ENCODE assay signal across 8 mouse cellular contexts in genomic region chr15:91191412-91192222, GRCm38 (mm10). TPM values are rescaled to one million over a fixed set of nuclear protein-coding genes. Genes with fewer than 3 reads are reported as not detected.
A peak's percentile ranks its signal among the peaks of the same experiment; 100 is the strongest.
DNase-seq lines count a peak whose midpoint lies in the region; ATAC-seq and TF ChIP-seq lines count a peak whose summit lies in the region.

TSS of gene Abcd2 (minus strand) at chr15:91191799.

- peak within 1 kb of the TSS; percentile 77 for H3K4me2 ChIP-seq in embryonic facial prominence, embryonic 12.5 days (replicated peaks)
- peak within 1 kb of the TSS; percentile 66 for H3K4me2 ChIP-seq in intestine, postnatal 0 days (replicated peaks; ENCODE audit: low read depth)

- no peaks in the 10 kb centered on the region for H3K9me3 ChIP-seq in embryonic facial prominence, embryonic 12.5 days
- no peaks in the 10 kb centered on the region for H3K9me3 ChIP-seq in intestine, postnatal 0 days (ENCODE audit: control insufficient read depth)

- H3K9ac ChIP-seq in embryonic facial prominence, embryonic 12.5 days: peak within 1 kb of the TSS; percentile 53
- no peak within 1 kb of the TSS; the same call in 1 of the 2 replicates for H3K9ac ChIP-seq in intestine, postnatal 0 days (ENCODE audit: low read depth, low read length)

- peaks cover 9% of the 10 kb centered on the region; the same call in 1 of the 2 replicates for H3K4me1 ChIP-seq in embryonic facial prominence, embryonic 12.5 days
- no peaks in the 10 kb centered on the region for H3K4me1 ChIP-seq in intestine, postnatal 0 days (replicated peaks; ENCODE audit: control insufficient read depth, insufficient read depth, low read length)

- no peak for TF ChIP-seq CTCF in intestine, postnatal 0 days (IDR thresholded peaks at IDR 0.05; ENCODE audit: low read depth)

- 0% methylated on average over 22 of the region's 22 CpGs for WGBS in embryonic facial prominence, embryonic 12.5 days
- WGBS in intestine, postnatal 0 days: 2% methylated on average over 22 of the region's 22 CpGs

- DNase-seq in urinary bladder, adult 18-20 months (ENCODE audit: low spot score in 2 of 2): peak; percentile 10 to 43
- no peak for DNase-seq in urinary bladder, postnatal 10 days (ENCODE audit: low spot score)
- DNase-seq in left cerebral cortex, postnatal 36 days (ENCODE audit: low spot score in 2 of 2): peak; percentile 78 to 81
- peak; percentile 86 for DNase-seq in mesoderm, embryonic 11.5 days (ENCODE audit: low read depth, low spot score)
- peak; percentile 68 to 77 for DNase-seq in right cerebral cortex, postnatal 36 days (ENCODE audit: low spot score in 2 of 2)

- peak; percentile 94 for ATAC-seq in embryonic facial prominence, embryonic 12.5 days (ENCODE audit: insufficient number of reproducible peaks, insufficient read depth, low FRiP score, low TSS enrichment)
- peak; percentile 78 for ATAC-seq in granulocyte monocyte progenitor cell, adult 5-6 weeks (replicated peaks; ENCODE audit: poor library complexity, severe bottlenecking)
- peak; percentile 36 for ATAC-seq in intestine, postnatal 0 days

- peak within 1 kb of the TSS; percentile 88 for H3K27ac ChIP-seq in embryonic facial prominence, embryonic 12.5 days
- H3K27ac ChIP-seq in intestine, postnatal 0 days (ENCODE audit: low read depth, low read length): peak within 1 kb of the TSS; percentile 21; the same call in 1 of the 2 replicates

- H3K4me3 ChIP-seq in embryonic facial prominence, embryonic 12.5 days: peak within 1 kb of the TSS; percentile 45
- H3K4me3 ChIP-seq in intestine, postnatal 0 days (ENCODE audit: low read depth, low read length): peak within 1 kb of the TSS; percentile 40

- H3K36me3 ChIP-seq in embryonic facial prominence, embryonic 12.5 days: no peaks in the 10 kb centered on the region
- no peaks in the 10 kb centered on the region for H3K36me3 ChIP-seq in intestine, postnatal 0 days (ENCODE audit: control insufficient read depth, insufficient read depth)

- intact Hi-C loops in left cerebral cortex, postnatal 36 days (cut with DNase I): loop anchor here (5.0 kb wide), 2 partner anchors 91 to 139 kb away; no protein-coding TSS in a partner anchor

- no peaks in the 10 kb centered on the region for H3K27me3 ChIP-seq in embryonic facial prominence, embryonic 12.5 days
- no peaks in the 10 kb centered on the region for H3K27me3 ChIP-seq in intestine, postnatal 0 days (replicated peaks; ENCODE audit: control insufficient read depth, insufficient read depth, low read length)

RNA-seq across cellular contexts. Expression of gene Abcd2, which starts in this region (rescaled TPM):
- 6.7 and 7.6 TPM in 2 replicates for polyA plus RNA-seq in embryonic facial prominence, embryonic 12.5 days (2016; fragmentation: Nextera tagmentation; extraction: Ambion mirVana)
- total RNA-seq in granulocyte monocyte progenitor cell, adult 5-6 weeks (2014; fragmentation: Nextera tagmentation): 29.6 and 42.3 TPM in 2 replicates
- total RNA-seq in granulocyte monocyte progenitor cell, adult 5-6 weeks (2017): 45.2 and 58.2 TPM in 2 replicates
- polyA plus RNA-seq in intestine, postnatal 0 days (2015; fragmentation: Nextera tagmentation; extraction: Ambion mirVana): 0.53 and 0.58 TPM in 2 replicates
- total RNA-seq in left cerebral cortex, postnatal 36 days (2021): 10 to 100 TPM; 28.4 to 33.3 TPM

Comparison
In these comparisons a context has a peak if more than half of its experiments do, and no peak if none do; other contexts are left out.
1. Peak in ATAC-seq, H3K4me3 ChIP-seq, H3K27ac ChIP-seq and H3K4me2 ChIP-seq in intestine, postnatal 0 days; RNA of the gene not detected or under 1 TPM.
2. ATAC-seq: peak in every context shown above with its lines; median percentile 94 in embryonic facial prominence, embryonic 12.5 days; 78 in granulocyte monocyte progenitor cell, adult 5-6 weeks; 36 in intestine, postnatal 0 days.